Mouse (Mus musculus) layer of hippocampus, postnatal 10 days (tissue): ENCODE measurements around the gene Zdhhc12. TPM values are rescaled to one million over a fixed set of nuclear protein-coding genes. Genes with fewer than 3 reads are reported as not detected.
A peak's percentile ranks its signal among the peaks of the same experiment; 100 is the strongest.
"Not testable (repeated sequence)": the region's sequence is repeated elsewhere in the genome, so short reads cannot be mapped to it uniquely, and the experiment has no call there.

ENCODE experiments used
- DNase-seq, 2 experiments: peaks; one replicate each; pipeline ENCODE4 v3.0.0; 2021; ENCODE audit warnings: low spot score in 2 of 2
- long read RNA-seq: library from polyadenylated mRNA; stranded (forward); transcript quantifications from one replicate; pipeline ENCODE4 v2.0.0, GENCODE M21; 2023
- total RNA-seq, 2 experiments: library from RNA; stranded (reverse); gene quantifications; 2 replicates each; pipeline ENCODE4 v1.2.3; 2021

Gene Zdhhc12
- 10 to 100 TPM; 19.6 to 19.7 TPM for total RNA-seq
- long read RNA-seq, transcript Zdhhc12-202 (5 exons, 1,165 nt): major isoform, 17 of 26 reads
- long read RNA-seq, partial matches to known transcripts: 4 of 26 reads
- long read RNA-seq, other reads (novel, unspliced or antisense): 1 of 26 reads

DNA sequence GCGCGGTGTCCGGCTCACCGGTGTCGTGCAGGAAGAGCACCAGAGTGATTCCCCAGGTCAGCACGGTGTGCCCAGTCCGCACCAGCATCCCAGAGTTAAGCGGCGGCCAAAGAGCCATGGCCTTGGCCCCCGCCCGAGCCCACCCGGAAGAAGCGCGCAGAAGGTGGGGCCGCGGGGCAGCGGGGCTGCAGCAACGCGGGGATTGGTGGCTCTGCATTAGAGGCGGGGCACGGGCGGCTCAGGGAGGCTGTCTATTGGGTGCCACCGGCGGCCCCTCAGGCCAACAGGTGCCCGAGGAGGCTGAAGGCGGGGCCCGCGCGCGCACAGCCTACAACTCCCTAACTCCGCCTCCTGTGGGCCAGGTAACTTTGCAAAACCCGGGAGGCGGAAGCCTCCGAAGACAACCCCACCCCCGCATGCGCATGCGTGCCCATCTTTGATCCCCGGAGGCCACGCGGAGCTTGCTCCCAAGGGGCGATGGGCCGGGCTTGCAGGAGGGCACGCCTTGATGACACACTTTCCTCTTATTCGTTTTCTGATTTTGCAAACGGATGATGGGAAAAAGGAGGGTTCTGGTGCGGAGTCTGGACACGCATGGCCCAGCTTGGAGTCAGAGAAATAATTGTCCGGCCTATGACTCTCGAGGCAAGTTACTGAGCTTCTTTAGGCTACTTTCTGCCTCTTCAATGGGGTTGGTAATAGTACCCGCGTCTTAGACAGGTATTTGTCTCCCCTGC, at the start of gene Zdhhc12:
TSS of gene Zdhhc12 (minus strand) at position 178 of the 737 bp plus-strand sequence.
- DNase-seq: peak; percentile 85 to 92

DNA sequence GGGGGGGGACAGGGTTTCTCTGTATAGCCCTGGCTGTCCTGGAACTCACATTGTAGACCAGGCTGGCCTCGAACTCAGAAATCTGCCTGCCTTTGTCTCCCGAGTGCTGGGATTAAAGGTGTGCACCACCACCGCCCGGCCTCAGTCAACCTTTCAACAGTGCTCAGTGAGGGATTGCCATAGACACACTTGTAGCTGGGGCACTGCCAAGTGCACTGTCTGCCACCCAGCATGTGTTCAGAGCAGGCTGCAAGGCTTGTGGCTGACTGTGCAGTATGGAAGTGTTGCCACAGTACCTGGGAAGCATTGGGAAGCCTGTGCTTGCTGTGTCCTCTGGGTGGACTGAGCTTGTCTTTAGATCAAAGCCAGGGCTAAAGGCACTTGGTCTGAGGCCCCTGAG, 46.6 kb upstream of the Zdhhc12 start:
- DNase-seq: not testable (repeated sequence)

DNA sequence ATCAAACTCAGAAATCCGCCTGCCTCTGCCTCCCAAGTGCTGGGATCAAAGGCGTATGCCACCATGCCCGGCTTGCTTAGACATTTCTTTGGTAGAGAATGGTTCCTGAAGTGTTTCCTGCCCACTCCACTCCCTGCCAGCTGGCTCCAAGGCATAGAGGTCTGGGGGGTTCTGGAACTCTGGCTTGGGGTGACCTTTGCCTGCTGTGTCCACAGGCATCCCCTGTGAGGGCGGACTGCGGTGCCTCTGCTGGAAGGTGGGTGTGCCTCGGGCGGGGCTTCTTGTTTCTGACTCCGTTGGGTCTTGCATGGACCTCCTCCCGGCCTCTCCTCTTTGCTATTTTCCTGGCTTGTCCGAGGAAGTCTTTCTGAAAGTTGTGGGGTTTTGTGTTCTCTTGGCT, 43.0 kb upstream of the Zdhhc12 start:
- DNase-seq: no peak

DNA sequence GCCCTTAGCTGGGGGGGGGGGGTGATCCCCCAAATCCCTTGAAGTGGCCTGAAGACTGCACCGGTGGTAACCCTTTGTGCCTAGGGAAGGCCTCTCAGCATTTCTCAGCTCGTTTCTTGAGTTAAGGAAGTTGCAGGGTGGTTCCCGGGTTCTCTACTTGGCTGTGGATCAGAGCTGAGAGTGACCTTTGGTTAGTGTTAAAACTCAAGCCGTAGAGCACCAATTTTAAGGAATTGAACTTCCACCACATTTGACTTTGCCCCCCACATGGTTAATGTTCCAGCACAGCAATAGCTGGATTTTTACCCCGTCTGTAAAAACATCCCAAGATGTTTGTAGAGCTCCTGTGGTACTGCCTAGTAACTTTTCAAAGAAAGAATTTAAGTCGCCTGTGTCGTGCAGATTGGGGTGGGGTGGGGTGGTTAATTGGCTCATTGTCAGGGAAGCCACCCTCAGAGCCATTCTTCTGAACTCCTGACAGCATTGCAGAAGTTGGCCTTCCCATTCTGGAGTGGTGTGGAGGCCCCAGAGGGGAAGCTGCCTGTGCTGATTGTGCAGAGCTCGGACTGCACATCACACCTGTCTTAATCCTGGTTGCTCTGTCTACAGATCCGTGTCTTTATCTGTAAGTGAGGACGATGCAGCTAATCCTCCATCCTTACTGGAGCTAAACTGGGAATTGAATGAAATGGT, 41.6 kb upstream of the Zdhhc12 start:
- DNase-seq: no peak

DNA sequence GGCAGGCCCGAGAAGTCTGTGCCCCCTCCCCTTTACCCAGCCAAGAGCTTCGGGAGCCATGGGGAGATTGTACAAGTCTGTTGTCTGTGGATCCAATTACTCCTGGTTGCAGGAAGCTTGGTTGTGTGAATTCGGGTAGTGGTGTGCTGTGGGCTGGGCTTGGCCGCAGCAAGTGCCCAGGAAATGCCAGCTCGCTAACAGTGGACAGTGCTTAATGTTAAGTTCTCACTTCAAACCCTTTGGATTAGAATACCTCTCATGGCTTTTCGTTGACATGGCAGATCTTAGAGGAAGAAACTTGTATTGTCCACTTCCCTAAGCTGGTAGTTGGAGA, 40.9 kb upstream of the Zdhhc12 start:
- no peak for DNase-seq

DNA sequence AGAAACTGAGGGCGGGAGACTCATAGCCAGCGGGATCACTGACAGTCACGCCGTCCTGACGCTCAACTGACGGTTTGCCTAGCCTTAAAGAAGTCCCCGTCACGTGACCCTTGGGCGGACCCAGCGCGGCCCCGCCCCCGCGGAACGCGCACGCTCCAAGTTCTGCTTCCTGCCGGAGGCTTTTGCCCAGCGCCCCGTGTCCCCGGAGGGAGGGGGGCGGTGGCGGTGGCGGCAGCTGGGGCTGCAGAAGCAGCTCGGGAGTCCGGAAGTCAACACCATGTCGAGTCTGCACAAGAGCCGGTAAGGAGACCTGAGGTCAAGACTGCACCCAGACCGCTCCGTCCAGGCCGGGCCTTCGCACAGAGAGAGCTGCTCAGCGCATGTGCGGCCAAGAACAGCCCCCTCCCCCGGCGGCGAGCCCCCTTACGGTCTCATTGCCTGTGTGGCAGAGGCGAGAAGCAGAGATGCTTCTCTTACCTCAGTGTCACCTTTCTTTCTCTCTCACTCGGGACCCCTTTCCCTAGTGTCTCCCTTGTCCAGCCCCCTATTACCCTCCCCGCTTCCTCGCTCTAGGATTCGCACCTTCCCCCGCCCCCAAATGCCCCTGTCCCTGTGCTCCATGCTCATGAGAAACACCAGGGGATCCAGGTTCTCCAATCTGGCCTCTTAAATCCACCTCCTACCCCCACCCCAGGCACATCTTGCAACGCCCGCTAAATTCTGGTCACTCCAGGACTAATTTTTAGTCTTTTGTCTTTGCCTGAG, 40.3 kb upstream of the Zdhhc12 start, which contains the start of gene Tbc1d13:
TSS of gene Tbc1d13 (plus strand) at position 134 of the 765 bp plus-strand sequence.
- DNase-seq: peak; percentile 98

DNA sequence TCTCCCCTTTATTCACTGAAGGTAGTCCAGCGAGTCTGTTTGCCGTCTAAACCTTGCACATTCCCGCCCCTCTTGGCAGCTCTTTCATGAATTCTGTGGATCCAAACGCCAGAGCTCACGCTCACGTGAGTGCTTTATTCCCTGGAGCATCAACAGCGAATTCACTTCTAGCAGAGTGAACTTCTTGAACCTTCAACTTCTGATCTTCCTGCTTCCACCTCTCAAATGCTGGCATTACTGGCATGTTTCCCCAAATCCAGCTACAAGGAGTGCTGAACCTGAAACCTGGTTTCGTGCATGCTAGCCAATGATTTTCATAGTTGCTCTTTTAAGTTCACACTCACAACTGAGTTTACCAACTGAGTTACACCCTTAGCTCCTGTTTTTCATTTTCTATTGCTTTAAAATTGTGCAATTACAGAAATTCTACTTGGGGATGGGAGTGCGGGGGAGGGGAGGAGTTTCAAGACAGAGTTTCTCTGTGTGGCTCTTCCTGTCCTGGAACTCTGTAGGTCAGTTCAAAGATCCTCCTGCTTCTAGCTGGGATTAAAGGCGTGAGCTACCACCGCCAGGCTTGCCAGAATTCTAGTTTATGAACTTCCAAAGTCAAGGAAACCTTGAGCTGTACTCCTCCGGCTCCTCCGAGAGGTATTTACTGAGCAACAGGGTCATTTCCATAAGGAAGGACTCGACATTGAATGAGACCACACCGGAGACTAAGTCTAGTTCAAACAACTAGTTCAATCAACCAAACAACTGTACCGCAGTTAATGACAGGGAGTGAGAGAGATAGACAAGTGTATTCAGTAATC, 39.6 kb upstream of the Zdhhc12 start:
- DNase-seq: no peak

DNA sequence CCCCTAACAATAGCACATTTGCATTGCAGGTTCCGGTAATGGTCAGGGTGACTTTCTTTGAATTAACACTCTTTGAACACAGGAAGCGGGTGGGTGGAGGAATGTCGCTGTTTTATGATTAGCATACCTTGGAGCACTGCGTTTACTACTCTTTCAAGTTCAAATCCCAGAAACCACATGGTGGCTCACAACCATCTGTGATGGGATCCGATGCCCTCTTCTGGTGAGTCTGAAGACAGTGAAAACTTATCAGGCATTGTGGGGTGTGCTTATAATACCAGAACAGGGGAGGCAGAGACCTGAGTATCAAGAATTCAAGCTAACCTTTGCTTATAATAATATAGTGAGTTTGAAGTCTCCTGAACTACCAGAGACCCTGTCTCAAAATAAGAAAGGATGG, 37.8 kb upstream of the Zdhhc12 start:
- DNase-seq: not testable (repeated sequence)

DNA sequence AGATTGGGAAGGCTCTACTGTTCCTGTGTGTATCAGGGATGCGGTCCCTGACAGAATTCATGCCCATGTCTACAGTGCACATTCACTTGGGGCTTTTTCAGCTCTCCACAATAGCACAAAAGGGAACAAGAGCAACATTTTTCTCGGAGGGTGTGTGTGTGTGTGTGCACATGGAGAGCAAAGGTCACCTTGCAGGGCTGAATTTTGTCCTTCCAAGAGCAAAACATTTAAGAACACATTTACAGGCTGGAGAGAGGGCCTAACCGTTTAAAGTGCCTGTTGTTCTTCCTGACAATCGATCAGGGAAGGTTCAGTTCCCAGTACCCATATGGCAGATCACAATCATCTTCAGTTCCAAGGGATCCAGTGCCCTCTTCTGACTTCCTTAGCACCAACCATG, 36.7 kb upstream of the Zdhhc12 start:
- DNase-seq: no peak

DNA sequence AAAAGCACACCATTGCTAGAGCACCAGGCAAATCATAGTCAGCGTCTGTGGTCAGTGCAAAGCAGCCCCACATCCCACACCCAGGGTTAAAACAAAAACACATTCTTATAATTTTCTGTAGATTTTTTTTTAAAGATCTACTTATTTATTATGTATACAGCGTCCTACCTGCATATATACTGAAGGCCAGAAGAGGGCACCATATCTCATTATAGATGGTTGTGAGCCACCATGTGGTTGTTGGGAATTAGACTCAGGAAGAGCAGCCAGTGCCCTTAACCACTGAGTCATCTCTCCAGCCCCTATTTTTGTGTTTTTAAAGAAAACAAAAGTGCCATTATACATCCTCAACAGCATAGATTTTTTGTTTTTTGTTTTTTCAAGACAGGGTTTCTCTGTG, 35.3 kb upstream of the Zdhhc12 start:
- no peak for DNase-seq

DNA sequence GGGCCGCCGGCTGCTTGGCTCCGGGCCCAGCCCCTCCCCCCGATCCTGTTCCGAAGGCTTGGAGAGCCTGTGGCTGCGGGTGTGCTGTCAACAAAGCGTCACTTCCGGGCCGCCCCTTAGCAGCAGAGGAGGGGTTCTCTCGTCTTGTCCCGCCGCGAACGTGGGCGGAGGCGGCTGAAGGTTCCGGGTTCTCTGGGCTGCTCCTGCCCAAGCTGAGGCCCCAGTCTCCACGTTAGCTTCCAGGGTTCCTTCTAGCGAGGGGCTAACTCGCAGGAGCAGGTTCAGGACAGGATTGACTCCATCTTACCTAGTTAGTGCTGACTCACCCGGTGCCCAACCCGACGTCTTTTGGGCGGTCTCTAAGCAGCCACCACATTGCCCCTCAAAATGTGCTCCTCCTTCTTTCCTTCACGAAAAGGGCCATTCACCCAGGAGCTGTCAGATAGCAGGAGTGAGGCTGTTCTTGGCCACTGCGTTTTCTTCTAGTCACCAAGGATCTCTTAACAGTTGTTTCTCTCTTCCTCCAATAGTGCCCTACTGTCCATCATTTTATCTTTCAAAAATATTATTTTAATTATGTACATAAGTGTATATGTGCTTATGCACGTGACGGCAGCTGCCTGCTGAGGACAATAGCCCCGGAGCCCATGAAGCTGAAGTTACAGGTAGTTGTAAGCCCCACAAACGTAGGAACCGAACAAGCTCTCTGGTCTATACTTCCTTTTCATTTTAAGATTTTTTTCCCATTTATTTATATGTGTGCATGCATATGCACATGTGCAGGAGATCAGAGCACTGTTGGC, 31.2 kb upstream of the Zdhhc12 start, which contains the start of gene Zer1:
TSS of gene Zer1 (minus strand) at position 114 of the 803 bp plus-strand sequence.
- peak; percentile 95 to 96 for DNase-seq

DNA sequence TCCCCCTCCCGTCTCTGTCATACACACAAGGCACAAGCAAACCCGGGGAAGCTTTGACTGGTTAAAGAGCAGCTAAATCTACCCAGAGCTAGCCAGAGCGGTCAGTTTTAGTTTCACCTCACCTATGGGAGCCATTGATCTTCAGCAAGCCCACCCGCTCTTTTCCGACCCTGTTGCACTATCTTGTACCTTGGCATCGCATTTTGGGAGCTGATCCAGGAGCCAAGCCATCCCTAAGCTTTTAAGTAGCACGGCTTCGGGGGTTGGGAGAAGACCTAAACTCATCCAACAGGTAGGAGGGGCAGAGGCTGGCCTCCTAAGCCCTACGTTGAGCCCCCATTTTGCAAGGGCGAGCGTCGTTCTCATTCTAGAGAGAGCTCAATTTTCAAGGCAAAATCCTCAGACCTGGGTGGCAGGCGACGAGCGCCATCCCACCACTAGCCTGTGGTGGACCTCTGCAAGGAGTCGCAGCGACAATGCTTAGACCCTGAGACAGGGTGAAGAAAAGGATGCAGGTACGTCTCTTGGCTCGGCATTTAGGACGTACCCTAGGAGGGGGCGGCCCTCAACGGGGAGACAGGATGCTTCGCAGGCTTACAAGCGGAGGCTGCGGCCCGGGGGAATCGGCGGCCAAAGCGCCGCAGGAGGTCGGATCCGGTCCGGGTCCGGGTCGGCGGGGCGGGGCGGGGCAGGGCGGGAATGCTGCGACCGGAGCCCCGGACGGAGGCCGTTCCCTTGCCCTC, 30.5 kb upstream of the Zdhhc12 start:
- DNase-seq: peak in 1 of 2 experiments; percentile 41

DNA sequence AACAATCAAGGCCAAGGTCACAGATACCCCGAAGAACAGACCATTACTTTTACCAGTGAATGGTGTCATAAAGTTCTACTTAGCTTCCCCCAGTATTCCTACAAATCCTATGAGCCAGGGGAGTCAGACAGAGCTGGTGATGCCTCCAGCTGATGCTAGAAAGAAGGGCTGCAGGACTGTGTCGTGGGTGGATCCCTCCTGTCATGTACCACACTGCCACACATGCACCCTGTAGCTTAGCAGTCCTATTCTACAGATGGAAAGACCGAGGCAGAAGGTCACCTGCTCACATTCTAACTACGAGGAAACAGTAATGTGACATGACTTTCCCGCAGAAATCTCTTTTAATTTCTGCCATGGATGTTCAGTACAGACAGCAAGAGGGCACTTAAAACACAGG, 29.3 kb upstream of the Zdhhc12 start:
- no peak for DNase-seq

DNA sequence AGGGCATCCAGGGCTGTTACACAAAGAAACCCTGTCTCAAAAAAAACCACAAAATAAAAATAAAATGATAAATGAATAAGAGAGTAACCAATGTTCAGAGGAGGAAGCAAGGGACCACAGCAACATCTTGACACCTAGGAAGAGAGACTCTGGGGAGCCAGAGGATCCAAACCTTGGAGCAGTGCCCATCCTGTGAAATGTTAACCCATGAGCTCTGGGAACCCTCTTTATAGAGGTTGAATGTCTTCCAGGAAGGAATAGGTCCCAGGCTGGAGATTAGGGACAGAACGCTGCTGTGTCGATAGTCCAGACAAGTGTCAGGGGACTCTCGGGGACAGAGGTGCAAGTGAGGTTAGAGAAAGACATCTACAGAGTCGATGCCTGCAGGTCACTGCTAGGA, 26.8 kb upstream of the Zdhhc12 start:
- no peak for DNase-seq

DNA sequence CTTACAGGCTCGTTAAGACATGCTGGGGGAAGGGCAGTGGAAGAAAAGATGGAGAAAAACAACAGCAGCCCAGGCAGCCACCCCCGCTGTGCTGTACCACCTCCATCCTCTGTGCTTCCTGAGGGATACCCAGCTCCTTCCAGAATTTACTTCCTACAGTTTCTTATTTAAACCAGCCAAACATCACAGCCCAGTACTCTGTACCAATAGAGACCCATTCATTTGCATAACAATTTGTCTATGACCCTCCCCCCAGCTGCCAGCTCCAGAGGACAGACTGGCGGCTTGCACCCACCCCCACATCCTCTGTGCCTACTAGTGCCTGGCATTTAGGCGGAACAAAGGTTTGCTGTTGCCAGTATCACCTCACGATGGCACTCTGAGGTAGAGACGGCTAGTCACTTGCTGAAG, 26.2 kb upstream of the Zdhhc12 start:
- DNase-seq: peak; percentile 62 to 63

DNA sequence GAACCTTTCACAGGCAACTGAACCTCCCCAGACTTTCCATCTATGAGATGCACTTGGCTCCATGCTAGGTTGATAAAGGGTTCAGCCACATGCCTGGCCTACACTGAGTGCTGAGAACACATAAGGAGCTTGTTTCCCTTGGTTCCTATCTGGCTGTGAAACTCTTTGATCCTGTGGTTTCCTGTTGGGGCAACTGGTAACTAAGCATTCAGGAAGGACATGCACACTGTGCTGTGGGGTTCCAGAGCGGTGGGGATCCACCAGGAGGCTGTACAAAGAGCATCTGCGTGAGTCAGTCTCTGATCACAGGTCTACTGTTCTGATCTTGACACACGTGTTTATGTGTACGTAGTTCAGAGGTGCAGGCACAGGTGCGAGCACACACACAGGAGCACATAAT, 19.1 kb upstream of the Zdhhc12 start:
- DNase-seq: no peak

DNA sequence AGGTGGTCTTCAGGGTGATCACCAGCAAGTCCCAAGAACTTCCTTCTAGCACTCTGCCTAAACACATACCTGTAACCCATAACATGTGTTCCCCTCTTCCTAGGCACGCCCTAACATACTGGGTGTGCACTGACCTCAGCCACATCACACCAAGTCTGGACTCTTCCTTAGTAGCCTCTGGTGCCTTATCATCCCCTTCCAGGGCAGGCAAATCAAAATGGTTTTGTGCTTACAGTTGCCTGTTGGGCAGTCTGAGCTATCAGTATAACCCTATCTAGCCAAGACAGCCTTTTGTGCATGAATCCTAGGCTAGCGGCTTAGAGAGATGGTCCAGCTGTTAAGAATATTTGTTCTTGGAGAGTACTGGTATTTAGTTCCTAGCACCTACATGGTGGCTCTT, 18.1 kb upstream of the Zdhhc12 start:
- DNase-seq: no peak

DNA sequence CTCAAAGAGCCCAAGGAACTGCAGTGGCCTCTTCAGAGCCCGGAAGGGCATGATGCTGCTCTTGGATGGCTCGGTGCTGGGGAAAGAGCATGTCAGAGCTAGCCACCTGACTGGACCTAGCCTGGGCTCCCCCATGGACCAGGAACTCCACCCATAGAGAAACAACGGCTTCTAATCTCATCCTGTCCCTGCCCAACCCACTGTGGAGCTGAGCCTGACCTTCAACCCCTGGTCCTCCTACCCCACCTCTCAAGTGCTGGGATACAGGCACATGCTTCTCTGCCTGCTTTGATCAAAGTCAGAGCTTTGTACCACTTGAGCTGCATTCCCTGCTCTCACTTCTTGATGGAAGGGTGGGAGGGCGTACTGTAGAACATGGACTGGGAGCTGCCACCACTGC, 14.8 kb upstream of the Zdhhc12 start:
- no peak for DNase-seq

DNA sequence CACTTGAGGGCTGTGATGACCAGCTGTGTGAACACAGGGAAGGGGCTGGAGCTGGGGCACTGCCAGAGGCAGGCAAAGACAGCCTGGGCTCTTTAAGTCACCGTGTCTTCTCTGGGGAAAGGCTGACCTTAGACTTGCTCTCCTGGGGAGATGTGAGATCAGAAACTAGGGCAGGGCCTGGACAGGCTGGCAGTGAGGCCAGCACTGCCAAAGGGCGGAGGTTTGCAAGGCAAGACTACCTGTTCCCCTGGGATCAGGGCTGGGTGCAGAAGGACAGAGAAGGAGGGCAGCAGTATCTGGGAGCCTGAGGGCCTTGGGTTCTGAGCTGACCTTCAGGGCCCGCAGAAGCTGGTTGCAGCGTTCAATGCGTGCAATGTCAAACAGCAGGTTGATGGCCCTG, 14.2 kb upstream of the Zdhhc12 start:
- DNase-seq: no peak
